Mouse (Mus musculus) urinary bladder, postnatal 14 days (tissue): ENCODE results near the gene Atp8a2.
"Not testable (repeated sequence)": the region's sequence is repeated elsewhere in the genome, so short reads cannot be mapped to it uniquely, and the experiment has no call there.

Experiments used
- DNase-seq: peaks from one replicate; pipeline ENCODE4 v3.0.0; 2021; ENCODE audit warnings: low spot score

Atp8a2 gene

GRCm38 (mm10) chr14:59843264-59843942 is 353.6 kb downstream of the Atp8a2 start:
- DNase-seq = peak; percentile 13

- DNase-seq = no peak
These were observed 356.8 kb downstream of the Atp8a2 start for GRCm38 (mm10) chr14:59839951-59840720.

- not testable (repeated sequence) for DNase-seq
These were observed 358.3 kb downstream of the Atp8a2 start for GRCm38 (mm10) chr14:59838446-59839259.

GRCm38 (mm10) chr14:59837691-59838241 is 359.2 kb downstream of the Atp8a2 start:
- DNase-seq = not testable (repeated sequence)

GRCm38 (mm10) chr14:59836876-59837543 is 360.0 kb downstream of the Atp8a2 start:
- DNase-seq = no peak

- no peak for DNase-seq
These were observed 367.4 kb downstream of the Atp8a2 start for GRCm38 (mm10) chr14:59829580-59829979.

- no peak for DNase-seq
These were observed 369.6 kb downstream of the Atp8a2 start for GRCm38 (mm10) chr14:59827409-59827808.

GRCm38 (mm10) chr14:59820115-59820419 is 376.9 kb downstream of the Atp8a2 start:
- no peak for DNase-seq

GRCm38 (mm10) chr14:59819215-59820114 is 377.5 kb downstream of the Atp8a2 start:
- no peak for DNase-seq

GRCm38 (mm10) chr14:59810316-59810715 is 386.7 kb downstream of the Atp8a2 start:
- not testable (repeated sequence) for DNase-seq

- DNase-seq = no peak
These were observed 387.2 kb downstream of the Atp8a2 start for GRCm38 (mm10) chr14:59809790-59810189.

- no peak for DNase-seq
These were observed 389.3 kb downstream of the Atp8a2 start for GRCm38 (mm10) chr14:59807528-59808300.

- peak; percentile 6 for DNase-seq
These were observed 390.1 kb downstream of the Atp8a2 start for GRCm38 (mm10) chr14:59806910-59807309.

- no peak for DNase-seq
These were observed 390.8 kb downstream of the Atp8a2 start for GRCm38 (mm10) chr14:59806159-59806558.

GRCm38 (mm10) chr14:59805683-59806082 is 391.3 kb downstream of the Atp8a2 start:
- DNase-seq = no peak

- no peak for DNase-seq
These were observed 394.9 kb downstream of the Atp8a2 start for GRCm38 (mm10) chr14:59801961-59802599.

- no peak for DNase-seq
These were observed 397.5 kb downstream of the Atp8a2 start for GRCm38 (mm10) chr14:59799511-59799910.

GRCm38 (mm10) chr14:59793841-59794240 is 403.1 kb downstream of the Atp8a2 start:
- no peak for DNase-seq
